Mouse (Mus musculus): ENCODE measurements around the gene Cxcl2. TPM values are rescaled to one million over a fixed set of nuclear protein-coding genes. Genes with fewer than 3 reads are reported as not detected.

The Cxcl2 gene
- not detected in 2 replicates for polyA plus RNA-seq (2016; fragmentation: Nextera tagmentation; extraction: Ambion mirVana)

DNA sequence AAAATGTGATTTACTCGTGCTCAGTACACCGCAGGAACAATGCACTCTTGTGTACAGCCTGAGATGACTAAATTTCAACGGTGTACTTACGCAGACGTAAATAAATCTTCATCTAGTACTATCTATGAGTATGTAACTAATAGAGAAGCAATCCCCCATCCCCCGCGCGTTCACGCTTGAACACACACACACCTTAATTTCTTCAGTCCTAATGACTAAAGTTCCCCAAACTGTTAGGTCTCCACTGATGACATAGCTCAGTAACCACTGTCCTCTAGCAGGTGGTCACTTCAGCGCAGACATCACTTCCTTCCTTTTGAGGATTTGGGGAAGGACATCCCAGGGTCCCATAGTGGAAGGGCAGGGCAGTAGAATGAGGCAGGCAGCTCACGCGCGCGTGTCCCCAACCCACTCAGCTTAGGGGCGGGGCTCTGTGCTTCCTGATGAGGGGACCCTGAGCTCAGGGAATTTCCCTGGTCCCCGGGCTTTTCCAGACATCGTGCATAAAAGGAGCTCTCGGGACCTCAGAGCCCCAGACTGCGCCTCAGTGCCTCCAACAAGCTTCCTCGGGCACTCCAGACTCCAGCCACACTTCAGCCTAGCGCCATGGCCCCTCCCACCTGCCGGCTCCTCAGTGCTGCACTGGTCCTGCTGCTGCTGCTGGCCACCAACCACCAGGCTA, at the start of gene Cxcl2:
Gene Cxcl2, plus strand, starts transcription at position 533 of the 682 bp plus-strand sequence.
- peak; percentile 23 for DNase-seq (ENCODE audit: low spot score)
- Histone ChIP-seq H3K27ac (replicated peaks) (no peak within 1 kb of the TSS), H3K27me3 (replicated peaks; ENCODE audit: low read depth, poor library complexity, severe bottlenecking) (peaks cover 22% of the 10 kb centered on the region), H3K9me3 (no peaks in the 10 kb centered on the region), H3K36me3 (replicated peaks) (no peaks in the 10 kb centered on the region), H3K4me3 (peak within 1 kb of the TSS; percentile 55), H3K4me1 (peaks cover 16% of the 10 kb centered on the region)
- WGBS, result 8% methylated on average over 22 of the region's 22 CpGs

DNA sequence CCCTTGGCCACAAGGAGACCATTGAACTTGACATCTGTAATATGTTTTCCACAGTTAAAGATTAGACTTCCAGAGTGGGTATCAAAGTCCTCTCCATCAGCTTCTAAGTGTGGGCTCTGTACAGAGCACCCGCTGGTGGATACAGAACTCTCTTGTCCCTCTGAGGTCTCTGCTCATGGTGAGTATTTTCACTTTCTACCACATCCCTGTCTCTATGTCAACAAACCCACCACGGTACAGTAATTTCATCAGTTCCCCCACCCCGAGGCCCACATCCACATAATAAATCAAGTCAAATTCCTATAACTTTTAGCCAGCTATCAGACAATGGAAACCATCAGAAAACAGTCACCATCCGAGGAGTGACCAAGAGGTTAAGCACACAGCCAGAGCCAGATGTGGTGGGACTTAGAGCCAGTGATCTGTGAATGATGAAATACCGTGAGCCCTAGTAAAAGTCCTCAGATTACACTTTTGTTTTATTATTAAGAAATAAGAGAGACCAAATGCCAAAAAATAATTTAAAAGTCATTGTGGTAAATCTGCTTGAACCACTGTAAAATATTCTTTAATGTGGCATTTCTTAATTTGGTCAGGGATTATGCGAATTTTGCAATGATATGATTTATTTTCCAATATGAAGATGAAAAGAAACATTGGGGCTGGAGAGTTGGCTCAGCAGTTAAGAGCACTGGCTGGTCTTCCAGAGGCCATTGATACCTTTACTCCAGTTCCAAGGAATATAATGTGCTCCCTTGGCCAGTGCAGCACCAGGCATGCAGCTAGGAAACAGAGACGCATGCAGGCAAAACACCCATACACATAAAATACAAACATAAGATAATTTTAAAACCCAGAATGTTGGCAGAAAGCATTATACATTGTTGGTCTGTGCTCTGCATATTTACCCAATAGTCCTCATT, 48.1 kb upstream of the Cxcl2 start:
- Histone ChIP-seq H3K4me1 (no peaks in the 10 kb centered on the region), H3K36me3 (replicated peaks) (no peaks in the 10 kb centered on the region), H3K9me3 (no peaks in the 10 kb centered on the region), H3K27me3 (replicated peaks; ENCODE audit: low read depth, poor library complexity, severe bottlenecking) (no peaks in the 10 kb centered on the region), H3K27ac (replicated peaks) (no peak overlapping the region), H3K4me3 (no peak overlapping the region)
- WGBS, result 82% methylated on average over 7 of the region's 7 CpGs
- no peak for DNase-seq (ENCODE audit: low spot score)

DNA sequence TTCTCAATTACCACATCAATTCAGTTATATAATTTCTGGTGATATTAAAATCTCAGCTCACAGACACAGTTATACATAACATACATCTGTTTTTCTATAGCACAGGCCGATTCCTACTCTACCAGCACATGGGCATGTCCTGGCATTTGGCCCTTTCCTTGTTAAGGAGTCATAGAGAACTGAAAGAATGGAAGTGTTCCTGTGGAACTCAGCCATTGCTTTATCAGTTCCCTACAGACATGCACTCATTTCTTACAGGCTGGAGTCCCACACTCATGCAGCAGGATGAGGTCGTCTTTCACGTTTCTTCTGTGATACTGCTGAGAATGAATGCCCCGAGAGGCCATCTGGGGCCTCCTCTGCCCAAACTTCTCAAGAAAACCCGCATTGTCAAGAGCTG, 46.2 kb upstream of the Cxcl2 start:
- no peaks in the 10 kb centered on the region for H3K4me1 ChIP-seq
- H3K9me3 ChIP-seq, result no peaks in the 10 kb centered on the region
- DNase-seq (ENCODE audit: low spot score), result no peak
- no peak overlapping the region for H3K4me3 ChIP-seq
- 81% methylated on average over 5 of the region's 5 CpGs for WGBS
- no peak overlapping the region for H3K27ac ChIP-seq (replicated peaks)
- H3K27me3 ChIP-seq (replicated peaks; ENCODE audit: low read depth, poor library complexity, severe bottlenecking), result no peaks in the 10 kb centered on the region
- no peaks in the 10 kb centered on the region for H3K36me3 ChIP-seq (replicated peaks)

DNA sequence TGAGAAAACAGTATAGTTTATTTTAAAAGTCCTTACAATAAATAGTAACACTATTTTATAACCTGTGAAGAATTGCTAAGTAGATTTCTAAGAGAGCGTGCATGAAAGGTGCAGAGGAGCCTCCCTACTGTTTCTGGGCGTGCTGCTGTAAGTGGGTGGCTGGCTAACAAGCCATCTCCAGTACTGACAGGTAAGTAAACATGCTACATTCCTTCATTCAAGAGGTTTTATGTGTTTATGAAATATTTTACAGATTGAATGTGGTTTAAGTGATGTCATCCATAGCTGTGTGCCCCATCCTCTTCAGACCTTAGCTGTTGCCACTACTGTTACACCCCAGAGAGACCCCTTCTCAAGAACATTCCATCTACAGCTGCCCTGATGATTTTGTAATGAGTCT, 45.2 kb upstream of the Cxcl2 start:
- 92% methylated on average over 2 of the region's 2 CpGs for WGBS
- no peak overlapping the region for H3K27ac ChIP-seq (replicated peaks)

DNA sequence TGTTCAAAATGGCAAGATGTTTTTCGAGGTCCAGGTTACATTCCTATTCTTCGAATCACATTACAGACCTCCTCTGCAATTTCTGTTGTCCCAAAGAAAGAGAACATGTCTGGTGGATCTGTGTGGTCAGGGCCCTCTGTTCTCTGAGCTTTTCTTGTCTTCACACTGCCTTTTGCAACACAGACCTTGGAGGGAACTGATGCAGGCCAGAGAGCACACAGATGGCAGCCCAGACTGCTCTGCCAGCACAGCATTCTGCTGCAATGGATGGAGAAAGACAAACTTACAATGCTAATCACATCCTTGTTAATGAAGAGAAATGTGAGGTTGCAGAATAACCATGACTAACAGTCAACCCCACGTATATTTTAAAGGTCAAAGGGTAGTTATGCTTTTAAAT, 44.6 kb upstream of the Cxcl2 start:
- 81% methylated on average over 3 of the region's 3 CpGs for WGBS
- H3K27me3 ChIP-seq (replicated peaks; ENCODE audit: low read depth, poor library complexity, severe bottlenecking), result no peaks in the 10 kb centered on the region
- H3K4me3 ChIP-seq, result no peak overlapping the region
- H3K27ac ChIP-seq (replicated peaks), result no peak overlapping the region
- no peaks in the 10 kb centered on the region for H3K36me3 ChIP-seq (replicated peaks)
- H3K9me3 ChIP-seq, result no peaks in the 10 kb centered on the region
- no peaks in the 10 kb centered on the region for H3K4me1 ChIP-seq
- no peak for DNase-seq (ENCODE audit: low spot score)

More for the DNA sequence above, 45.2 kb upstream of the Cxcl2 start:
- Histone ChIP-seq H3K4me1 (no peaks in the 10 kb centered on the region), H3K4me3 (no peak overlapping the region), H3K36me3 (replicated peaks) (no peaks in the 10 kb centered on the region), H3K27me3 (replicated peaks; ENCODE audit: low read depth, poor library complexity, severe bottlenecking) (no peaks in the 10 kb centered on the region), H3K9me3 (no peaks in the 10 kb centered on the region)
- DNase-seq (ENCODE audit: low spot score), result no peak

DNA sequence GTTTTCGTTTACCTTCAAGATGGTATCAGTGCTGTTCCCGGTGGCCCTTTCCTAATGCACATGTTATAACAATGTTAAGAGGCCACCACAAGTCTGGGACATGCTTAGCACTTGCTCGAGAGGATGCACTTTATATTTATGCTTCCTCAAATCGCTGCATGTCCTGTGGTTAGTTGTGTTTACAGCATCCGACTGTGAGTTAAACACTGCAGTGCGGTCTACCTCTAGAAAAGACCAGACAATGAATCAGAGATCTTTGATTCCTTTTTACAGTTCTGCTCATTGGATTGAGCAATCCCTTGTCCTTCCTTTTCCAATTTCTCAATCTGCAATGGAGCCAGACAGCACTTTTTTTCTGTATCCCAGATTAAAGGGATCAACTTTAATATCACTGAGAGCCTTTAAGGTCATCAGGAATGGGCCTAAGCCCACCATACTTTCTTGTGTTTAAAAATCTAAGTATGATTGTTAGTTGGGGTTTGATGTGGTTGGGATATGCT, 41.7 kb upstream of the Cxcl2 start:
- H3K27me3 ChIP-seq (replicated peaks; ENCODE audit: low read depth, poor library complexity, severe bottlenecking), result no peaks in the 10 kb centered on the region

DNA sequence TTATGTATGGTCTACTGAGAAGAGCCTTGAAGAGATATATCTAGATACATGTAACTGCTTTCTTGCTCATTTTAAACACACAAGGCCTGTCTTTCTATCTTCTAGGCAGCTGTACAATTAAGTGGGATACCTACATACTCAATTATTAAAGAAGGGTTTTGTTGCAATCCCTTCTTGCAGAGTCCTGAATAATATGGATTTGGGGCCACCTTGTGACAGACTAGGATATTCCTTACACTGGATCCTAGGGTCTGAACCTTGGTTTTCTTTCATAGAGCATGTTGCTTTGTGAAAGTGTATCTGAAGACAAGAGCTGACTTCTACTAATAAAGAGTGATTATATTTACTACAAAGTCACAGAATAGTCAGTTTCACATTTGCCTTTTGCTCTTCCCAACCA, 36.9 kb upstream of the Cxcl2 start:
- Histone ChIP-seq H3K9me3 (no peaks in the 10 kb centered on the region), H3K27me3 (replicated peaks; ENCODE audit: low read depth, poor library complexity, severe bottlenecking) (no peaks in the 10 kb centered on the region), H3K4me3 (no peak overlapping the region), H3K4me1 (no peaks in the 10 kb centered on the region), H3K27ac (replicated peaks) (no peak overlapping the region), H3K36me3 (replicated peaks) (no peaks in the 10 kb centered on the region)
- no peak for DNase-seq (ENCODE audit: low spot score)

More for the DNA sequence above, 41.7 kb upstream of the Cxcl2 start:
- H3K36me3 ChIP-seq (replicated peaks), result no peaks in the 10 kb centered on the region
- 85% methylated on average over 6 of the region's 6 CpGs for WGBS
- H3K4me1 ChIP-seq, result no peaks in the 10 kb centered on the region
- H3K27ac ChIP-seq (replicated peaks), result no peak overlapping the region
- DNase-seq (ENCODE audit: low spot score), result no peak
- no peak overlapping the region for H3K4me3 ChIP-seq
- H3K9me3 ChIP-seq, result no peaks in the 10 kb centered on the region

DNA sequence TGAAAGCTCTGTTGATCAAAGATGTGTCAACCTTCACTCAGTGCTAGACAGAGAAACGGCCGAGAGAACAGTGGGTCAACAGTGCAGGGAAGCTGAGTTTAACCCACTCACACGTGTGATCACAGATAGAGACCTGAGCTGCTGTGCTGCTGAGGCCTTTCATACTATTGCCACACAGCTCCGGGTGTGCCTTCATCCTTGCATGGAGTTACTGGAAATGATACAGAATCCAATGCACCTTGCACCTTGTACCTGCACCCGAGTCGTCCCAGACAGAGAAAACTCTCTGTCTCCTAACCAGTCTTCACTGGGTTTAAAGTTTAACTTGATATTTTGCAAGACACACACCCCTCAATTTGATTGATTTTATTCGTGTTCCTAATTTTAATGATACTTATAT, 31.3 kb upstream of the Cxcl2 start:
- Histone ChIP-seq H3K36me3 (replicated peaks) (no peaks in the 10 kb centered on the region), H3K27me3 (replicated peaks; ENCODE audit: low read depth, poor library complexity, severe bottlenecking) (no peaks in the 10 kb centered on the region), H3K27ac (replicated peaks) (no peak overlapping the region), H3K4me1 (no peaks in the 10 kb centered on the region), H3K9me3 (no peaks in the 10 kb centered on the region), H3K4me3 (no peak overlapping the region)
- no peak for DNase-seq (ENCODE audit: low spot score)
- 86% methylated on average over 7 of the region's 7 CpGs for WGBS

DNA sequence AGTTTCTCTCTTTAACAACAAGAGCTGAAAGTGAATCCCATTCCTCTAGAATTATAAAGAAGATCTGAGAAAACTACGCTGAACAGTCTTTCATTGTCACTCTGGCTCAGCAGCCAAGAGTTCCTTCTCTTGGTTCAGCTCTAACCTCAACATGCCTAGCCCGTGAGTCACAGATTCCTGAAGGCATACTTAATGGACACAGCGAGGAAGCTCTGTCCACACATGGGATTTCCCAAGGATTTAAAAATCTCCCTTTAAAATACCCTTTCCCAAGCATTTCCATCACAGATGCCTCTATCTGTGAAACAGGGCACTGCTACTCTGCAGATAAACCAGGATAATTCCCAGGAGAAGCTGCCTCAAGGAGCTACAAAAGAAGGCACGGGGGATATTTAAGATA, 27.6 kb upstream of the Cxcl2 start:
- no peaks in the 10 kb centered on the region for H3K4me1 ChIP-seq
- H3K36me3 ChIP-seq (replicated peaks), result no peaks in the 10 kb centered on the region
- WGBS, result 79% methylated on average over 4 of the region's 4 CpGs
- H3K4me3 ChIP-seq, result no peak overlapping the region
- no peak overlapping the region for H3K27ac ChIP-seq (replicated peaks)
- no peak for DNase-seq (ENCODE audit: low spot score)
- H3K27me3 ChIP-seq (replicated peaks; ENCODE audit: low read depth, poor library complexity, severe bottlenecking), result no peaks in the 10 kb centered on the region
- H3K9me3 ChIP-seq, result no peaks in the 10 kb centered on the region

DNA sequence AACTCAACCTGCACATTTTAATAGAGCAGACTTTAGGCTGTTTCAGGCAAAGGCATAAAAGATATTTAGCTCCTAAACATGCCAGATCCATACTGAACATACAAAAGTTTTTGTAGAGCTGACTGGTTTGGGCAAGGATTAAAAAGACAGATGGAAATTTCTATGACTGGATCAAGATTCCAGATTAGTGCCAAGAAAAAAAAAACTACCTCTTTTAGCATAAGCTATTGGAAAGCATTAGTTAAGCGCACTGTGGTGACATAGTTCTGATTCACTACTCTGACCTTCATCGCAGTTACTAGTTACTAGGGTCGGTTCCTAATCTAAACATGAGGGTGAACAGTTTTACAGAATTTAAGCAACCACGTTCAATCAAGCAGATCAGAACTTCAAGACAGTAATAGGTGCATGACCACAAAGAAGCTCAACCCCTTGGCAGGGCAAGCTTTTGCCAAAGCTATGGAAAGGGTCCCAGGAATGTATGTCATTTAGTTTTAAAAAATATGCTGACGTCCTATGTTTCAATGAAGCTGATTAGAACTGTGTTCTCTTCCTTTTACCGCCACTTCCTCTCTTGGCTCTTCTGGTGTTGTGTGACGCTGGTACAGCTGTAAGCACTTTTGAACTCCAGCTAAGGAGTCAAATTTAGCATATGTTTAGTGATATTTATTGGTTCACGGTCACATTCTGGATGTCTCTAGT, 27.0 kb upstream of the Cxcl2 start:
- H3K27ac ChIP-seq (replicated peaks), result no peak overlapping the region

DNA sequence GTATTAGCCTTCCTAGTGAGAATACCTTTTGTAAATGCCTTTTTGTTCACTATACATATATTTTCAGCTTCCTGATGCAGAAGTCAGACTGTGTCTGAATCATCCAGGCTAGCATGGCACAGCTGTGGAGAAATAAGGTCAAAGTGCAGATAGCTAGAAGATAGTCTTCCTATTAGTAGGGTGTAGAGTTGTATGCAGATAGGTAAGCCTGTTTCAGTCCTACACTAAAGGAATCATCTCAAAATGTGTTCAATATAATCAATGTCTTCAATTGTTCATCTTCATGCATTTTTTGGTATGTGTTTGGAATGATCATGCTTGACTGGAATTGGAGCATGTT, 26.5 kb upstream of the Cxcl2 start:
- no peak overlapping the region for H3K4me3 ChIP-seq
- H3K27me3 ChIP-seq (replicated peaks; ENCODE audit: low read depth, poor library complexity, severe bottlenecking), result no peaks in the 10 kb centered on the region
- no peak overlapping the region for H3K27ac ChIP-seq (replicated peaks)
- H3K36me3 ChIP-seq (replicated peaks), result no peaks in the 10 kb centered on the region
- no peak for DNase-seq (ENCODE audit: low spot score)
- H3K9me3 ChIP-seq, result 0 out of 2 replicates have a peak, but pooled peaks cover 2% of the 10 kb centered on the region
- H3K4me1 ChIP-seq, result no peaks in the 10 kb centered on the region

More for the DNA sequence above, 27.0 kb upstream of the Cxcl2 start:
- H3K4me1 ChIP-seq, result no peaks in the 10 kb centered on the region
- H3K4me3 ChIP-seq, result no peak overlapping the region
- H3K36me3 ChIP-seq (replicated peaks), result no peaks in the 10 kb centered on the region
- H3K27me3 ChIP-seq (replicated peaks; ENCODE audit: low read depth, poor library complexity, severe bottlenecking), result no peaks in the 10 kb centered on the region
- no peaks in the 10 kb centered on the region for H3K9me3 ChIP-seq
- WGBS, result 82% methylated on average over 8 of the region's 8 CpGs
- no peak for DNase-seq (ENCODE audit: low spot score)

DNA sequence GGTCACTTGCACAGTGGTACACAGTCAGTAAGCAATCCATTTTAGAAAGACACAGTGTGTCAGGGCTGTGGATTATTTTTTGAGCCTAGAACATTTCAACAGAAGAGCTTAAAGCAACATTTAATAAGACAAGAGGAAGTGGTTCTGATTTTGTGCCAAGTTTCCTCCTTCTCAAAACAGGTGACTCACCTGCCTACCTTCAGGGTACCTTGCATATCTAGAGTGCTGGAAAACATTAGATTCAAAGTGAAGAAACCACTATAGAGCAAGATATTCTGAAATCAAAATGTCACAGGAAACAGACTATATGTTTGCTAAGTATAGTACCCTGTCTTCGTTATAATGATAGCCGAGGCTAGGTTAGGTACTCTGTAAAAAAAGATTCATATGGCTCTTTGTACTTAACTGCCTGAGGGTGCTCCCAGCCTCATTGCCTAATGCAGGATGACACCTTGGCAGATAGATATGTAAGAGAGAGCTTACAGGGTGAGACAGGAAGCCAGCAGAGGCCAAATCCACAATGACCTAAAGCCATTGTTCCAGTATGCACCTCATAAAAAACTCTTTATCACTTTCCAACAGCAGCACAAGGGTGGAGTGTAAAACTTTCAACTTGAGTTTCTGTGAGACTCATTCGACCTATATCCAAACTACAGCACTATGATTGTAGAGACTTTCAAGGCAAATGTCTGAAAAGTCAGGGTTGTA, 24.2 kb upstream of the Cxcl2 start:
- DNase-seq (ENCODE audit: low spot score), result no peak

More for the DNA sequence above, 24.2 kb upstream of the Cxcl2 start:
- Histone ChIP-seq H3K4me3 (no peak overlapping the region), H3K27me3 (replicated peaks; ENCODE audit: low read depth, poor library complexity, severe bottlenecking) (no peaks in the 10 kb centered on the region), H3K4me1 (no peaks in the 10 kb centered on the region), H3K27ac (replicated peaks) (no peak overlapping the region), H3K36me3 (replicated peaks) (no peaks in the 10 kb centered on the region), H3K9me3 (0 out of 2 replicates have a peak, but pooled peaks cover 3% of the 10 kb centered on the region)
- 90% methylated on average over 3 of the region's 3 CpGs for WGBS
